In the genomic region with DNA sequence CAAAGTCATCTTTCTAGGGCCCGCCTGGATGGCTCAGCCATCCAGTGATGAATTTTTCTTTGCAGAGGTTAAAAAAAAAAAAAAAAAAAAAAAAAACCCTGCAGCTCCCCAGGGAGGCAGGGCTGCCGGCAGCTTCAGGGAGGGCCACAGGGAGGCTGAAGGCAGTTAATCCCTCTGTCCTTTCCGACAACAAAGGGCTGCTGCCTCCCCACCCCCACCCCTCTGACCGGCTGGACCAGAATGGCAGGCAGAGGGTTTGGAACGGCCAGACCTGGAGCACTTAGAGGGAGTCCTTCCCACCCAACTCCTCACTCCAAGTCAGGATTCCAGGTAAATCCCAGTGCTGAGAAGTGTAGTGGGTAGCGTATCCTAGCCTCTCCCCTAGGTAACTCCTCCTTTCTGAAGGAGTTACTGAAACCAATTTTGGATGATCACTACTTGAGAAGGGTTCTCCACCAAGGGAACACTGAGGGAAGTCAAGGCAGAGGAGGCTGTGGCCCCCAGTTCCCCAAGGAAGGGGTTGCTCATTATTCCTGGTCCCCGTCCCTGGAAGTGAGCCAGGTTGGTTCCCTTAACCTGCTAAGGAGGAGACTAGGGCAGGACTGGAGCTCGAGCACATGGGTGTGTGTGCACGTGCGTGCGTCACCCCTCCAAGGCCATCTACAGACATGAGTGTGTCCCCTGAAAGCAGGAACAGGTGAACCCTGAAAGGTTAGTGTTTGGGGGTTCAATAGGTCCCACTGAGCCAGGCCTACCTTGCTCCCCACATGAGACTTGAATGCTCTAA, we compare ENCODE assay signal across 9 mouse cellular contexts. TPM values are rescaled to one million over a fixed set of nuclear protein-coding genes. Genes with fewer than 3 reads are reported as not detected.
DNase-seq lines count a peak whose midpoint lies in the region; ATAC-seq lines count a peak whose summit lies in the region.
"Had no signal": no experiment of that assay in that cellular context is flagged by ENCODE, and none has a peak within 500 bp of the region (broad histone marks: within the 10 kb centered on the region; RNA-seq: fewer than 3 reads in every experiment).

No protein-coding gene starts in this region.

- no peak overlapping the region for H3K4me3 ChIP-seq in heart, embryonic 12.5 days
- no peak overlapping the region for H3K4me3 ChIP-seq in intestine, embryonic 14.5 days (ENCODE audit: low read depth, low read length)
- H3K4me3 ChIP-seq in neural tube, embryonic 13.5 days, result no peak overlapping the region

- peaks cover 16% of the 10 kb centered on the region for H3K4me1 ChIP-seq in heart, embryonic 12.5 days (replicated peaks)
- peaks cover 12% of the 10 kb centered on the region; the same call in 1 of the 2 replicates for H3K4me1 ChIP-seq in intestine, embryonic 14.5 days (replicated peaks; ENCODE audit: control insufficient read depth, insufficient read depth, low read length)
- H3K4me1 ChIP-seq in neural tube, embryonic 13.5 days (replicated peaks), result peaks cover 29% of the 10 kb centered on the region

- no peaks in the 10 kb centered on the region for H3K36me3 ChIP-seq in heart, embryonic 12.5 days
- no peaks in the 10 kb centered on the region for H3K36me3 ChIP-seq in intestine, embryonic 14.5 days (ENCODE audit: control insufficient read depth, insufficient read depth, low read length)
- H3K36me3 ChIP-seq in neural tube, embryonic 13.5 days, result no peaks in the 10 kb centered on the region

- no peak overlapping the region for H3K27ac ChIP-seq in heart, embryonic 12.5 days (ENCODE audit: poor library complexity, severe bottlenecking)
- H3K27ac ChIP-seq in intestine, embryonic 14.5 days (ENCODE audit: low read depth), result no peak overlapping the region
- peak overlapping the region; percentile 73 for H3K27ac ChIP-seq in neural tube, embryonic 13.5 days (replicated peaks)

- peak overlapping the region; percentile 2; the same call in 1 of the 2 replicates for H3K4me2 ChIP-seq in heart, embryonic 12.5 days
- no peak overlapping the region for H3K4me2 ChIP-seq in intestine, embryonic 14.5 days (ENCODE audit: low read length)
- H3K4me2 ChIP-seq in neural tube, embryonic 13.5 days, result peak overlapping the region; percentile 31

- H3K9ac ChIP-seq in heart, embryonic 12.5 days, result no peak overlapping the region
- H3K9ac ChIP-seq in intestine, embryonic 14.5 days (ENCODE audit: low read length), result no peak overlapping the region
- peak overlapping the region; percentile 38; the same call in 1 of the 2 replicates for H3K9ac ChIP-seq in neural tube, embryonic 13.5 days

- DNase-seq in heart, postnatal 4 days, result no peak
- DNase-seq in embryo, embryonic 11 days, result peak; percentile 55
- no peak for DNase-seq in intestine, embryonic 14.5 days (ENCODE audit: low spot score)
- no peak for DNase-seq in urinary bladder, adult 18-20 months (ENCODE audit: low spot score in 2 of 2)
- DNase-seq in gastrocnemius, postnatal 14 days, result no peak
- DNase-seq: heart, postnatal 14 days had no signal

- H3K27me3 ChIP-seq in heart, embryonic 12.5 days (replicated peaks), result no peaks in the 10 kb centered on the region
- H3K27me3 ChIP-seq in intestine, embryonic 14.5 days (replicated peaks; ENCODE audit: control insufficient read depth, insufficient read depth, low read length), result no peaks in the 10 kb centered on the region
- no peaks in the 10 kb centered on the region for H3K27me3 ChIP-seq in neural tube, embryonic 13.5 days

- no peaks in the 10 kb centered on the region for H3K9me3 ChIP-seq in heart, embryonic 12.5 days (replicated peaks)
- no peaks in the 10 kb centered on the region for H3K9me3 ChIP-seq in intestine, embryonic 14.5 days (ENCODE audit: control insufficient read depth, low read length)
- H3K9me3 ChIP-seq in neural tube, embryonic 13.5 days, result no peaks in the 10 kb centered on the region

- ATAC-seq in heart, embryonic 12.5 days (ENCODE audit: insufficient number of reproducible peaks, low FRiP score), result no peak
- peak; percentile 38; the same call in 1 of the 2 replicates for ATAC-seq in intestine, embryonic 14.5 days (replicated peaks; ENCODE audit: low FRiP score, low TSS enrichment, low read depth)
- ATAC-seq in neural tube, embryonic 13.5 days (ENCODE audit: low read depth), result peak; percentile 36; the same call in 1 of the 2 replicates
- ATAC-seq in megakaryocyte, adult 5-6 weeks (ENCODE audit: poor library complexity, severe bottlenecking), result no peak

- intact Hi-C loops in gastrocnemius, postnatal 14 days (cut with DNase I; ENCODE audit: low total_unique reads), result no loop called here

- 32% methylated on average over 11 of the region's 11 CpGs for WGBS in heart, embryonic 12.5 days
- WGBS in intestine, embryonic 14.5 days, result 41% methylated on average over 11 of the region's 11 CpGs
- WGBS in neural tube, embryonic 13.5 days, result 31% methylated on average over 11 of the region's 11 CpGs

RNA-seq across cellular contexts. Expression of gene Ccdc85c, which starts 10.2 kb away (rescaled TPM):
- polyA plus RNA-seq in heart, embryonic 12.5 days (2016; fragmentation: Nextera tagmentation; extraction: Ambion mirVana), result 5.9 and 6.0 TPM in 2 replicates
- total RNA-seq in heart, postnatal 4 days (2021), result 10 to 100 TPM; 35.2 to 37.2 TPM
- 10.9 and 11.2 TPM in 2 replicates for polyA plus RNA-seq in intestine, embryonic 14.5 days (2014; fragmentation: Nextera tagmentation; extraction: Ambion mirVana)
- 14.5 and 15.8 TPM in 2 replicates for polyA plus RNA-seq in neural tube, embryonic 13.5 days (2015; fragmentation: Nextera tagmentation; extraction: Ambion mirVana)
- 0.04 and 0.05 TPM in 2 replicates for total RNA-seq in megakaryocyte, adult 5-6 weeks (2015)
- total RNA-seq in megakaryocyte, adult 5-6 weeks (2017), result 0.11 and 0.37 TPM in 2 replicates
- total RNA-seq in gastrocnemius, postnatal 14 days (2021), result 1 to 10 TPM; 5.4 to 5.7 TPM

RNA-seq across cellular contexts. Expression of gene Hhipl1, which starts 20.7 kb away (rescaled TPM):
- polyA plus RNA-seq in heart, embryonic 12.5 days (2016; fragmentation: Nextera tagmentation; extraction: Ambion mirVana), result 0.82 and 1.2 TPM in 2 replicates
- 1 to 10 TPM; 2.5 to 2.8 TPM for total RNA-seq in heart, postnatal 4 days (2021)
- polyA plus RNA-seq in intestine, embryonic 14.5 days (2014; fragmentation: Nextera tagmentation; extraction: Ambion mirVana), result 0.28 and 0.67 TPM in 2 replicates
- polyA plus RNA-seq in neural tube, embryonic 13.5 days (2015; fragmentation: Nextera tagmentation; extraction: Ambion mirVana), result 1.6 TPM in 2 replicates
- not detected in 2 replicates for total RNA-seq in megakaryocyte, adult 5-6 weeks (2015)
- not detected in 2 replicates for total RNA-seq in megakaryocyte, adult 5-6 weeks (2017)
- 1 to 10 TPM in 1 of 2 experiments, under 1 TPM in 1; 0.55 to 1.2 TPM for total RNA-seq in gastrocnemius, postnatal 14 days (2021)

RNA-seq across cellular contexts. Expression of gene Cyp46a1, which starts 48.8 kb away (rescaled TPM):
- polyA plus RNA-seq in heart, embryonic 12.5 days (2016; fragmentation: Nextera tagmentation; extraction: Ambion mirVana), result 7.9 and 8.0 TPM in 2 replicates
- total RNA-seq in heart, postnatal 4 days (2021), result 1 to 10 TPM; 2.5 to 3.3 TPM
- polyA plus RNA-seq in intestine, embryonic 14.5 days (2014; fragmentation: Nextera tagmentation; extraction: Ambion mirVana), result 4.7 and 5.1 TPM in 2 replicates
- polyA plus RNA-seq in neural tube, embryonic 13.5 days (2015; fragmentation: Nextera tagmentation; extraction: Ambion mirVana), result 14.9 and 15.8 TPM in 2 replicates
- total RNA-seq in megakaryocyte, adult 5-6 weeks (2015), result not detected in 2 replicates
- total RNA-seq in megakaryocyte, adult 5-6 weeks (2017), result not detected in 2 replicates
- under 1 TPM; 0.35 to 0.62 TPM for total RNA-seq in gastrocnemius, postnatal 14 days (2021)

Comparison
In these comparisons a context has a peak if more than half of its experiments do, and no peak if none do; other contexts are left out.
1. ATAC-seq: peak in intestine, embryonic 14.5 days (single experiment) and neural tube, embryonic 13.5 days (single experiment); none in heart, embryonic 12.5 days (single experiment) and megakaryocyte, adult 5-6 weeks (single experiment).
2. RNA of gene Ccdc85c, which starts 10.2 kb away (total RNA-seq): 35.2 to 37.2 TPM in heart, postnatal 4 days and 5.4 to 5.7 TPM in gastrocnemius, postnatal 14 days; 0.04 to 0.37 TPM in megakaryocyte, adult 5-6 weeks; every median in the first group is over 4 times any median in the second.